Mouse (Mus musculus): ENCODE results near the gene Spata6.

The Spata6 gene

GRCm38 (mm10) chr4:111838882-111839281, 119.1 kb downstream of the Spata6 start:
- DNase-seq (ENCODE audit: low read depth, low spot score), result no peak

DNA sequence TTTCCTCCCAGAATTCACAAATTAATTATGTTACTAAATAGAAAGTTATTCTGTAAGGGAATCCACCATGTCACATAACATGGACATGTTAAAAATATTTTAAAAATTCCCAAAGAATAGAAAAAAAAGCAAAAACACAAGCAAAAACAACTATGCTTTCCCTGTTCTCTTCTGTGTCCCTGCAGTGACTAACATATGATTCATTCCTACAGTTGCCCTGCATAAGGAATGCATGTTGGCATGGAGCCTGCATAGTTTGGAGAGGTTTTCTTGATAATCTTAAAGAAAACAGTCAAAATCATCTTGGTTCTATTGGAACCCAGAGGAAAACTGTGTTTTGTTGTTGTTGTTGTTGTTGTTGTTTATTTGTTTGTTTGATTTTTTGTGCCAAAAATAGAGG, 132.8 kb downstream of the Spata6 start:
- peak; percentile 39 for DNase-seq (ENCODE audit: low read depth, low spot score)

- DNase-seq (ENCODE audit: low read depth, low spot score), result peak; percentile 82
These were observed 146.9 kb downstream of the Spata6 start for GRCm38 (mm10) chr4:111866701-111867100.

DNA sequence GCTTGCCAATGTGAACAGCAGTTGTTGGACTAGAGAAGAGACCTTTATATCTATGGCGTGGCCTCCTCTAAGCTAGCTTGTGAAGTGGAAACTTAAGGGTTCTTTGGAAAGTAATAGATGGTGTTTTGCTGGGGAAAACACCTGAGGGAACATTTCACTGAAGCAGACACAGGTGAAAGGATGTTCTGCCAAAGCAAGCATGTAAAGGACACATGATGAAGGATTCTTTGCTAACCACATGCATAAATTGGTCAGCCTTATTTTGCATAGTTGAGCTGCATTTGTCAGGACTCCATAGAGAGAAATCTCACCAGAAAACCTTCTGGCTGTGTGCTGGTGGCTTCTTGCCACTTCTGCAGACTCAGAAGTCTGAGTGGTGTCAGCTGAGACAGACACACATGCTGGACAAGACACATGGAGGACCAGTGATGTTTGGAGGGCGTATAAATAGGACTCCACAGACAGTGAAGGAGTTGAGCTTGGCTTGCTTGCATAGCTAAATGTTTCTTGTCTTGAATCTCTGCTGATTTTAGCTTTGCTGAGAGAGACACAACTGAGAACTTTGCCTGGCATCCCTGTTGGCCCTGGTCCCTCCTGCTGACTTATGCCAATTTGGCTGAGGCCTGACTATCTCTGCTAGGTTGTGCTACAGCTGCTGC, 148.1 kb downstream of the Spata6 start:
- peak; percentile 59 for DNase-seq (ENCODE audit: low read depth, low spot score)

Data from brain, adult 2 months (tissue).